Mouse (Mus musculus): ENCODE data around the gene Meltf. TPM values are rescaled to one million over a fixed set of nuclear protein-coding genes. Genes with fewer than 3 reads are reported as not detected.

Meltf gene
- under 1 TPM in 1 of 2 experiments, not detected in 1; 0.10 TPM for total RNA-seq (2021)

GRCm38 (mm10) chr16:31878573-31879257 lies at the start of gene Meltf:
Meltf (plus strand) TSS chr16:31878810.
- DNase-seq (ENCODE audit: low spot score) = no peak
- intact Hi-C loops (cut with DNase I) = loop anchor here (1.0 kb wide), 1 partner anchor 40 kb away; no protein-coding TSS in a partner anchor

GRCm38 (mm10) chr16:31830726-31831125 lies 47.9 kb upstream of the Meltf start:
- DNase-seq (ENCODE audit: low spot score) = no peak
- intact Hi-C loops (cut with DNase I) = no loop called here

- no peak for DNase-seq (ENCODE audit: low spot score)
- intact Hi-C loops (cut with DNase I) = no loop called here
Measured at GRCm38 (mm10) chr16:31832630-31833422, 45.8 kb upstream of the Meltf start.

GRCm38 (mm10) chr16:31834011-31834584 lies 44.5 kb upstream of the Meltf start:
- intact Hi-C loops (cut with DNase I) = no loop called here
- DNase-seq (ENCODE audit: low spot score) = peak; percentile 13

- no peak for DNase-seq (ENCODE audit: low spot score)
- intact Hi-C loops (cut with DNase I) = no loop called here
Measured at GRCm38 (mm10) chr16:31834662-31835318, 43.8 kb upstream of the Meltf start.

GRCm38 (mm10) chr16:31837362-31837761 lies 41.2 kb upstream of the Meltf start:
- intact Hi-C loops (cut with DNase I) = no loop called here
- DNase-seq (ENCODE audit: low spot score) = no peak

GRCm38 (mm10) chr16:31844246-31844645 lies 34.4 kb upstream of the Meltf start:
- intact Hi-C loops (cut with DNase I) = no loop called here
- DNase-seq (ENCODE audit: low spot score) = no peak

GRCm38 (mm10) chr16:31846763-31847162 lies 31.8 kb upstream of the Meltf start:
- intact Hi-C loops (cut with DNase I) = loop anchor here (5.0 kb wide), 1 partner anchor 54 kb away; no protein-coding TSS in a partner anchor

GRCm38 (mm10) chr16:31863920-31864319 lies 14.7 kb upstream of the Meltf start:
- DNase-seq (ENCODE audit: low spot score) = no peak
- intact Hi-C loops (cut with DNase I) = no loop called here

More at GRCm38 (mm10) chr16:31846763-31847162, 31.8 kb upstream of the Meltf start:
- DNase-seq (ENCODE audit: low spot score) = no peak

GRCm38 (mm10) chr16:31865242-31865641 lies 13.4 kb upstream of the Meltf start:
- no peak for DNase-seq (ENCODE audit: low spot score)
- intact Hi-C loops (cut with DNase I) = no loop called here

- intact Hi-C loops (cut with DNase I) = no loop called here
Measured at GRCm38 (mm10) chr16:31866911-31867310, 11.7 kb upstream of the Meltf start.

GRCm38 (mm10) chr16:31867736-31868135 lies 10.9 kb upstream of the Meltf start:
- no peak for DNase-seq (ENCODE audit: low spot score)
- intact Hi-C loops (cut with DNase I) = no loop called here

More at GRCm38 (mm10) chr16:31866911-31867310, 11.7 kb upstream of the Meltf start:
- DNase-seq (ENCODE audit: low spot score) = no peak

- DNase-seq (ENCODE audit: low spot score) = no peak
- intact Hi-C loops (cut with DNase I) = no loop called here
Measured at GRCm38 (mm10) chr16:31873721-31874120, 4.9 kb upstream of the Meltf start.

- intact Hi-C loops (cut with DNase I) = no loop called here
- no peak for DNase-seq (ENCODE audit: low spot score)
Measured at GRCm38 (mm10) chr16:31875391-31875790, 3.2 kb upstream of the Meltf start.

GRCm38 (mm10) chr16:31876386-31876785 lies 2.2 kb upstream of the Meltf start:
- no peak for DNase-seq (ENCODE audit: low spot score)
- intact Hi-C loops (cut with DNase I) = no loop called here

GRCm38 (mm10) chr16:31878052-31878451 lies 558 bp upstream of the Meltf start:
- DNase-seq (ENCODE audit: low spot score) = no peak
- intact Hi-C loops (cut with DNase I) = loop anchor here (1.0 kb wide), 1 partner anchor 40 kb away; no protein-coding TSS in a partner anchor

GRCm38 (mm10) chr16:31880146-31880840 lies 1.7 kb downstream of the Meltf start:
- DNase-seq (ENCODE audit: low spot score) = no peak
- intact Hi-C loops (cut with DNase I) = no loop called here

GRCm38 (mm10) chr16:31882381-31882908 lies 3.8 kb downstream of the Meltf start:
- no peak for DNase-seq (ENCODE audit: low spot score)
- intact Hi-C loops (cut with DNase I) = no loop called here

- intact Hi-C loops (cut with DNase I) = no loop called here
- DNase-seq (ENCODE audit: low spot score) = no peak
Measured at GRCm38 (mm10) chr16:31883302-31883701, 4.7 kb downstream of the Meltf start.

Measured in heart, postnatal 25 days (tissue).